Mouse (Mus musculus) layer of hippocampus, adult 2 months (tissue): ENCODE data around the gene Ccdc69. TPM values are rescaled to one million over a fixed set of nuclear protein-coding genes. Genes with fewer than 3 reads are reported as not detected.

Source experiments
- DNase-seq, 2 experiments: peaks; one replicate each; pipeline ENCODE4 v3.0.0; 2022; ENCODE audit warnings: low spot score in 2 of 2
- H3K27ac ChIP-seq: fragments of 200-600 bp; 2 replicates; pipeline ENCODE4 v1.8.1; 2022
- H3K4me3 ChIP-seq: fragments of 200-600 bp; 2 replicates; pipeline ENCODE4 v1.8.1; 2022; ENCODE audit warnings: mild to moderate bottlenecking
- CTCF ChIP-seq: fragments of 200-600 bp; conservative IDR thresholded peaks from 2 replicates; pipeline ENCODE4 v1.8.1; 2022; ENCODE audit warnings: antibody characterized with exemption, mild to moderate bottlenecking, moderate library complexity
- total RNA-seq, 2 experiments: library from RNA; stranded (reverse); gene quantifications; 2 replicates each; pipeline ENCODE4 v1.2.3; 2021

The Ccdc69 gene
- total RNA-seq, 2 experiments from 2014 or later = 0.42 TPM; not detected in 1

GRCm38 (mm10) chr11:55008230-55008629 lies 69.7 kb downstream of the Ccdc69 start:
- Histone ChIP-seq H3K4me3 (no peak overlapping the region), H3K27ac (no peak overlapping the region)
- no peak for DNase-seq
- no peak for TF ChIP-seq CTCF

- no peak for DNase-seq
- Histone ChIP-seq H3K27ac (no peak overlapping the region), H3K4me3 (no peak overlapping the region)
- TF ChIP-seq CTCF = peak; percentile 42
These were observed 72.2 kb downstream of the Ccdc69 start for GRCm38 (mm10) chr11:55005684-55006083.

GRCm38 (mm10) chr11:55004970-55005502 lies 72.9 kb downstream of the Ccdc69 start:
- DNase-seq = no peak
- no peak for TF ChIP-seq CTCF
- no peak overlapping the region for H3K4me3 ChIP-seq
- H3K27ac ChIP-seq = peak overlapping the region; percentile 39; the same call in 1 of the 2 replicates

Other genes starting within 250 kb of the Ccdc69 start
- gene Lyrm7, start 217.2 kb downstream of the Ccdc69 start, total RNA-seq = 10 to 100 TPM; 28.7 to 30.9 TPM
- 100 to 1,000 TPM; 252 to 273 TPM for gene Hint1, start 211.7 kb downstream of the Ccdc69 start, total RNA-seq
- 1 to 10 TPM; 3.9 to 4.0 TPM for gene Gpx3, start 175.7 kb downstream of the Ccdc69 start, total RNA-seq
- 10 to 100 TPM; 33.0 to 33.1 TPM for gene Tnip1, start 115.2 kb downstream of the Ccdc69 start, total RNA-seq
- 100 to 1,000 TPM; 100 to 103 TPM for gene Anxa6, start 44.7 kb downstream of the Ccdc69 start, total RNA-seq
- 10 to 100 TPM; 29.9 to 30.8 TPM for gene Gm2a, start 20.0 kb upstream of the Ccdc69 start, total RNA-seq
- gene Slc36a3, start 73.6 kb upstream of the Ccdc69 start, total RNA-seq = not detected
- gene Slc36a2, start 106.9 kb upstream of the Ccdc69 start, total RNA-seq = under 1 TPM in 1 of 2 experiments, not detected in 1; 0.33 TPM
- 10 to 100 TPM; 52.1 to 55.3 TPM for gene Slc36a1, start 126.2 kb upstream of the Ccdc69 start, total RNA-seq